ENCODE assay signal across 17 mouse cellular contexts in genomic region chr17:15069124-15069523, GRCm38 (mm10). TPM values are rescaled to one million over a fixed set of nuclear protein-coding genes. Genes with fewer than 3 reads are reported as not detected.
DNase-seq lines count a peak whose midpoint lies in the region; ATAC-seq lines count a peak whose summit lies in the region.
"Had no signal": no experiment of that assay in that cellular context is flagged by ENCODE, and none has a peak within 500 bp of the region (broad histone marks: within the 10 kb centered on the region; RNA-seq: fewer than 3 reads in every experiment).

No protein-coding gene starts in this region.

- H3K4me2 ChIP-seq in heart, embryonic 15.5 days, result no peak overlapping the region
- H3K4me2 ChIP-seq in liver, embryonic 11.5 days, result no peak overlapping the region
- H3K4me2 ChIP-seq: lung, embryonic 15.5 days; midbrain, embryonic 15.5 days had no signal

- intact Hi-C loops in heart, postnatal 10 days (cut with DNase I), result loop anchor here (1.0 to 5.0 kb wide), 2 partner anchors 123 to 308 kb away; no protein-coding TSS in a partner anchor

- peaks cover 4% of the 10 kb centered on the region; the same call in 1 of the 2 replicates for H3K27me3 ChIP-seq in heart, embryonic 15.5 days
- H3K27me3 ChIP-seq in liver, embryonic 11.5 days (replicated peaks; ENCODE audit: control insufficient read depth, insufficient read depth, low read length), result no peaks in the 10 kb centered on the region
- H3K27me3 ChIP-seq: CH12.LX; lung, embryonic 15.5 days; midbrain, embryonic 15.5 days had no signal

- no peak overlapping the region for H3K9ac ChIP-seq in heart, embryonic 15.5 days
- H3K9ac ChIP-seq in liver, embryonic 11.5 days (ENCODE audit: low read depth, low read length), result no peak overlapping the region
- H3K9ac ChIP-seq: lung, embryonic 15.5 days; midbrain, embryonic 15.5 days had no signal

- H3K4me3 ChIP-seq in heart, embryonic 15.5 days, result no peak overlapping the region
- H3K4me3 ChIP-seq in liver, embryonic 11.5 days (ENCODE audit: low read depth, low read length), result no peak overlapping the region
- H3K4me3 ChIP-seq: erythroblast, embryonic 14.5 days; limb, embryonic 10.5 days; lung, embryonic 15.5 days; midbrain, embryonic 15.5 days had no signal

- no peak overlapping the region for H3K27ac ChIP-seq in heart, embryonic 15.5 days
- H3K27ac ChIP-seq in liver, embryonic 11.5 days (ENCODE audit: low read depth, low read length), result no peak overlapping the region
- H3K27ac ChIP-seq: limb, embryonic 10.5 days; lung, embryonic 15.5 days; midbrain, embryonic 15.5 days had no signal

- peaks cover 24% of the 10 kb centered on the region for H3K4me1 ChIP-seq in heart, embryonic 15.5 days (replicated peaks)
- H3K4me1 ChIP-seq in liver, embryonic 11.5 days (replicated peaks; ENCODE audit: control insufficient read depth, insufficient read depth, low read length), result peaks cover 6% of the 10 kb centered on the region; the same call in 1 of the 2 replicates

- no peaks in the 10 kb centered on the region for H3K9me3 ChIP-seq in heart, embryonic 15.5 days (replicated peaks)
- no peaks in the 10 kb centered on the region for H3K9me3 ChIP-seq in liver, embryonic 11.5 days (ENCODE audit: control insufficient read depth, low read length)
- H3K9me3 ChIP-seq: limb, embryonic 10.5 days; lung, embryonic 15.5 days; midbrain, embryonic 15.5 days had no signal

- WGBS in heart, embryonic 15.5 days, result 51% methylated on average over 2 of the region's 2 CpGs
- WGBS in liver, embryonic 11.5 days, result 49% methylated on average over 2 of the region's 2 CpGs

- peak; percentile 28; the same call in 1 of the 2 replicates for ATAC-seq in heart, embryonic 15.5 days (replicated peaks; ENCODE audit: insufficient number of reproducible peaks, insufficient read depth, low FRiP score, low read depth)
- no peak for ATAC-seq in liver, embryonic 11.5 days (replicated peaks; ENCODE audit: low FRiP score)
- ATAC-seq: midbrain, embryonic 15.5 days had no signal

- H3K36me3 ChIP-seq in heart, embryonic 15.5 days, result no peaks in the 10 kb centered on the region
- no peaks in the 10 kb centered on the region for H3K36me3 ChIP-seq in liver, embryonic 11.5 days (ENCODE audit: control insufficient read depth, insufficient read depth, low read length)
- H3K36me3 ChIP-seq: limb, embryonic 10.5 days; lung, embryonic 15.5 days; midbrain, embryonic 15.5 days had no signal

- no peak for DNase-seq in heart, postnatal 10 days
- peak; percentile 31 for DNase-seq in liver, embryonic 11.5 days (ENCODE audit: low spot score)
- no peak for DNase-seq in liver
- peak; percentile 61 for DNase-seq in kidney, postnatal 14 days
- peak; percentile 35 for DNase-seq in lung, postnatal 36 days
- no peak for DNase-seq in yolk sac, embryonic 10.5 days (ENCODE audit: low spot score)
- no peak for DNase-seq in retina, postnatal 1 day
- DNase-seq: cerebellum, adult 11 months; embryo, embryonic 11 days; heart, postnatal 4 days had no signal

RNA-seq across cellular contexts. Expression of gene Gm3448, which starts 27.8 kb away (rescaled TPM):
- polyA plus RNA-seq in heart, embryonic 15.5 days (2015; fragmentation: Nextera tagmentation; extraction: Ambion mirVana), result 1.9 and 2.1 TPM in 2 replicates
- total RNA-seq in heart, postnatal 10 days (2021), result 1 to 10 TPM; 1.8 TPM
- 3.0 and 4.6 TPM in 2 replicates for polyA plus RNA-seq in liver, embryonic 11.5 days (2014; fragmentation: Nextera tagmentation; extraction: Ambion mirVana)

RNA-seq across cellular contexts. Expression of gene Tcte3, which starts 27.8 kb away (rescaled TPM):
- polyA plus RNA-seq in heart, embryonic 15.5 days (2015; fragmentation: Nextera tagmentation; extraction: Ambion mirVana), result 1.00 TPM in 1 of 2 replicates, not detected in the other
- 1 to 10 TPM in 1 of 2 experiments, under 1 TPM in 1; 0.57 to 1.2 TPM for total RNA-seq in heart, postnatal 10 days (2021)
- polyA plus RNA-seq in liver, embryonic 11.5 days (2014; fragmentation: Nextera tagmentation; extraction: Ambion mirVana), result 3.9 and 4.4 TPM in 2 replicates
- polyA plus RNA-seq: limb, embryonic 10.5 days; spleen, adult 2 months had no signal

RNA-seq across cellular contexts. Expression of gene Ermard, which starts 28.1 kb away (rescaled TPM):
- 51.9 and 64.6 TPM in 2 replicates for polyA plus RNA-seq in heart, embryonic 15.5 days (2015; fragmentation: Nextera tagmentation; extraction: Ambion mirVana)
- total RNA-seq in heart, postnatal 10 days (2021), result 10 to 100 TPM; 35.3 to 36.1 TPM
- polyA plus RNA-seq in liver, embryonic 11.5 days (2014; fragmentation: Nextera tagmentation; extraction: Ambion mirVana), result 67.2 and 73.1 TPM in 2 replicates

RNA-seq across cellular contexts. Expression of gene Gm3435, which starts 59.1 kb away (rescaled TPM):
- polyA plus RNA-seq in heart, embryonic 15.5 days (2015; fragmentation: Nextera tagmentation; extraction: Ambion mirVana), result 4.7 and 5.4 TPM in 2 replicates
- total RNA-seq in heart, postnatal 10 days (2021), result 1 to 10 TPM; 2.5 to 3.4 TPM
- polyA plus RNA-seq in liver, embryonic 11.5 days (2014; fragmentation: Nextera tagmentation; extraction: Ambion mirVana), result 5.4 and 5.6 TPM in 2 replicates

Comparison
In these comparisons a context has a peak if more than half of its experiments do, and no peak if none do; other contexts are left out.
1. DNase-seq: peak in liver, embryonic 11.5 days (single experiment), kidney, postnatal 14 days (single experiment) and lung, postnatal 36 days (single experiment); none in heart, postnatal 10 days (0 of 2), liver (single experiment), yolk sac, embryonic 10.5 days (single experiment) and retina, postnatal 1 day (single experiment).